Mouse (Mus musculus) erythroblast, embryonic 14.5 days (primary cell): ENCODE results near the gene Gabarap.

Experiments
- GATA1 ChIP-seq: IDR thresholded peaks from 2 replicates; pipeline ENCODE4 v1.6.1; 2012; ENCODE audit warnings: low read length, inconsistent platforms, mixed read lengths
- TAL1 ChIP-seq: IDR thresholded peaks from 3 replicates; pipeline ENCODE4 v1.6.1; 2012; ENCODE audit warnings: low read length, inconsistent platforms, mixed read lengths

DNA sequence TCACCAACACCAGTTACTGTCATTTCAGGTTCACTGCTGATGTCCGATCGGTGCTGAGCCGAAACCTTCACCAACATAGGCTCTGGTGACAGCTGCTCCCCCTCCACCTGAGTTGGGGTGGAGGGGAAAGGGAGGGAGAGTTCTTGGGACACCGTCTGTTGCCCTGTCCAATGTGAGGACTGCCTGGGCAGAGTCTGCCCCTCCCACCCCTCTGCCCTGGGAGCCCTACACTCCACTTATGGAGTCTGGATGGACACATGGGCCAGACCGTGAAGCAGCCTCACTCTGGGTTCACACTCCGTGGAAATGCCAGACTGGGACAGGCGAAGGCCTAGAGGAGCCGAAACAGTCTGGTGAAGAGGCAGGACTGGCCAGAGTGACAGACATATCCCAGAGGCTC is 994 bp upstream of the Gabarap start:
- TF ChIP-seq GATA1 (no peak), TAL1 (no peak)
